Mouse (Mus musculus) liver, embryonic 13.5 days (tissue): ENCODE results near the gene Rcc1l. TPM values are rescaled to one million over a fixed set of nuclear protein-coding genes. Genes with fewer than 3 reads are reported as not detected.

Experiments
- ATAC-seq: fragments of 200-750 bp; cut with Nextera tagmentation; 2 replicates; pipeline ENCODE4 v1.8.0; 2017; ENCODE audit warnings: low read depth, mild to moderate bottlenecking, moderate number of reproducible peaks, moderate library complexity
- DNase-seq: peaks from one replicate; pipeline ENCODE4 v3.0.0; 2022
- H3K27ac ChIP-seq: fragments of 300-500 bp; sonication (generic); 2 replicates; pipeline ENCODE4 v1.5.1; 2015; ENCODE audit warnings: moderate library complexity, mild to moderate bottlenecking, inconsistent platforms
- H3K27me3 ChIP-seq: fragments of 300-500 bp; sonication (generic); 2 replicates; pipeline ENCODE4 v1.6.1; 2015; ENCODE audit warnings: mild to moderate bottlenecking, inconsistent platforms
- H3K36me3 ChIP-seq: fragments of 300-500 bp; sonication (generic); 2 replicates; pipeline ENCODE4 v1.6.1; 2015; ENCODE audit warnings: mild to moderate bottlenecking, inconsistent platforms
- H3K4me1 ChIP-seq: fragments of 300-500 bp; sonication (generic); replicated peaks from 2 replicates; pipeline ENCODE4 v1.6.1; 2015; ENCODE audit warnings: inconsistent platforms
- H3K4me2 ChIP-seq: fragments of 300-500 bp; sonication (generic); 2 replicates; pipeline ENCODE4 v1.6.1; 2015; ENCODE audit warnings: inconsistent platforms, mild to moderate bottlenecking, moderate library complexity
- H3K4me3 ChIP-seq: fragments of 300-500 bp; sonication (generic); replicated peaks from 2 replicates; pipeline ENCODE4 v1.5.1; 2015; ENCODE audit warnings: mild to moderate bottlenecking, inconsistent platforms
- H3K9ac ChIP-seq: fragments of 300-500 bp; sonication (generic); 2 replicates; pipeline ENCODE4 v1.6.1; 2015; ENCODE audit warnings: mild to moderate bottlenecking, inconsistent platforms
- H3K9me3 ChIP-seq: fragments of 300-500 bp; sonication (generic); replicated peaks from 2 replicates; pipeline ENCODE4 v1.6.1; 2016; ENCODE audit warnings: inconsistent platforms
- WGBS: fragments of 180-500 bp; shearing (Covaris S2); methylation state at CpG from one replicate; pipeline ENCODE4 v1.1.7; 2015; ENCODE audit not compliant: insufficient replicate concordance; 5-methylcytosine and 5-hydroxymethylcytosine counted together
- polyA plus RNA-seq: library from polyadenylated mRNA; unstranded; fragments of >200 nt; fragmentation: Nextera tagmentation; extraction: Ambion mirVana; gene quantifications from 2 replicates; pipeline ENCODE4 v1.2.1, GENCODE M21; 2015

Gene Rcc1l
- polyA plus RNA-seq, 1 experiment from 2014 or later: 21.9 TPM

DNA sequence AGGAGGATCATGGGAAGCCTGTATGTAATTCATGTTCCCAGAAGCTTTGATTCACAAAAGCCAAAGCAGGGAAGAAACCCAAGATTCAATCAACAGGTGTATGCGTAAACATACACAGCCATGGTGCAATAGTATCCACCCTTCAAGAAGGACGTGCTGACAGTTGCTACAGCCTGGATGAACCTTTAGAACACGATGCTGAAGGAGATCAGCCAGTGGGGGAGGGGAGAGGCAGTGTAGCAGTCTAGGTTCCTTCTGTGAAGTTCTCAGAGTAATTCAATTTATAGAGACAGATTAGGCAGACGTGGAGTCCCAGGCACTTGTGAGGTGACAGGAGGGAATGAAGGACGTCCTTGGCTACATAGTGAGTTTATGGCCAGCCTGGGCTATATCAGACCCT is 61.6 kb downstream of the Rcc1l start:
- Histone ChIP-seq H3K4me2 (no peak overlapping the region), H3K9me3 (no peaks in the 10 kb centered on the region), H3K27ac (no peak overlapping the region), H3K4me1 (no peaks in the 10 kb centered on the region), H3K36me3 (no peaks in the 10 kb centered on the region), H3K9ac (no peak overlapping the region), H3K27me3 (no peaks in the 10 kb centered on the region), H3K4me3 (no peak overlapping the region)
- 64% methylated on average over 5 of the region's 5 CpGs for whole genome bisulfite sequencing
- no peak for ATAC-seq
- DNase-seq: no peak

DNA sequence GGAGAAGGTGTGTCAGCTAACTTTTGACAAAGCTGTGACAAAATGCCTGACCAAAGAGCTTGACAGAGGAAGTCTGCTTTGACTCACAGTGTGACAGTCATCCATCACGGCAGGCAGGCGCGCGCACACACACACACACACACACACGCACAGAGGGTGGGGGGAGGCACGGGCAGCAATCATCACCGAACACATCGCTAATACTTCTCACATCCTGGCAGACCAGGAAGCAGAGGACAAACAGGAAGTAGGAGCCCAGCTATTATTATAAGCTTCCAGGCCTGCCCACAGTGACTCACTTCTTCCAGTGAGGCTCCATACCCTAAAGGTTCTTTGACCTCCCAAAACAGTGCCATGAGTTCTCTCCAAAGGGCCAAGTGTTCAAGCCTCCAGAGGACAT is 70.7 kb downstream of the Rcc1l start:
- no peak overlapping the region for H3K9ac ChIP-seq
- ATAC-seq: no peak
- H3K27me3 ChIP-seq: no peaks in the 10 kb centered on the region
- no peaks in the 10 kb centered on the region for H3K36me3 ChIP-seq
- H3K4me2 ChIP-seq: no peak overlapping the region
- H3K9me3 ChIP-seq: no peaks in the 10 kb centered on the region; the same call in 1 of the 2 replicates
- 38% methylated on average over 8 of the region's 8 CpGs for WGBS
- peaks cover 7% of the 10 kb centered on the region for H3K4me1 ChIP-seq
- no peak overlapping the region for H3K27ac ChIP-seq
- no peak overlapping the region for H3K4me3 ChIP-seq
- DNase-seq: no peak

DNA sequence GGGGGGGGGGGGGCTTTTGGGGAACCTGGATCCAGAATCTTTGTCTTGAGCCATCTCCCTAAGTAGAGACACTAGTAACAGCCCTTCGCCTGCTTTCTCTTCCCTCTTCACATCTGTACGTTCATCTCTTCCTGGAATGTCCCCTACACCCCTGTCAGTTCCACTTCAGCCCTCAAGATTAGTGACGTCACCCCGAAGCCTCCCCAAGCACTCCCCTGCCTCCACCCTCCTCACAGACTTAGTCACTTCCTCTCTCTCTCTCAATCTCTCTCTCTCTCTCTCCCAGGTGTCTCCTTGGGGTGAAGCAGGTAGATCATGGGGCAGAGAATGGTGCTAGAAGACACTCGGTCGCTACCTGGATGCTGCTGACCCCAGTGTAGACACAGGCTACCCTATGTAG is 73.9 kb downstream of the Rcc1l start:
- 44% methylated on average over 6 of the region's 6 CpGs for WGBS
- Histone ChIP-seq H3K36me3 (no peaks in the 10 kb centered on the region), H3K4me3 (no peak overlapping the region), H3K27ac (no peak overlapping the region), H3K9me3 (no peaks in the 10 kb centered on the region; the same call in 1 of the 2 replicates), H3K4me1 (peaks cover 14% of the 10 kb centered on the region), H3K27me3 (peaks cover 18% of the 10 kb centered on the region), H3K4me2 (no peak overlapping the region), H3K9ac (no peak overlapping the region)
- no peak for ATAC-seq
- no peak for DNase-seq

DNA sequence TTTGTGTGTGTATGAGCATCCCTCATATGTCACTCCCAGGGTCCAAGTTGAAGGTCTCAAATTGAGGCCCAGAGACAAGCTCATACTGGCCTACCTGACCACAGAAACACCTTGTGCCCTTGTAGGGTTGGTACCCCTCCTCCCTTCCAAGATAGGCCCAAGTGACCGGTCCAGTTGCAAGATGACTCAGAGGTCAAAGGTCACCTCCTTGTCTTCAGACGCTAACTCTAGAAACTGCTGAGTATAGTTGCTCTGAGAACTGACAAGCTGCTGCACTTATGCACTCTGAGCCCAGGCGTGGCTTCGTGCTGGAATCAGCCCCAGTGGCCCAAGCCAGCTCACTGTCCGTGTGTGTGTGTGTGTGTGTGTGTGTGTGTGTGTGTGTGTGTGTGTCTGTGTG is 74.7 kb downstream of the Rcc1l start:
- DNase-seq: no peak
- Histone ChIP-seq H3K27me3 (peaks cover 18% of the 10 kb centered on the region), H3K4me2 (no peak overlapping the region), H3K9ac (no peak overlapping the region), H3K4me3 (no peak overlapping the region), H3K27ac (no peak overlapping the region), H3K9me3 (no peaks in the 10 kb centered on the region; the same call in 1 of the 2 replicates), H3K36me3 (no peaks in the 10 kb centered on the region), H3K4me1 (peaks cover 14% of the 10 kb centered on the region)
- 50% methylated on average over 5 of the region's 5 CpGs for WGBS
- ATAC-seq: no peak

DNA sequence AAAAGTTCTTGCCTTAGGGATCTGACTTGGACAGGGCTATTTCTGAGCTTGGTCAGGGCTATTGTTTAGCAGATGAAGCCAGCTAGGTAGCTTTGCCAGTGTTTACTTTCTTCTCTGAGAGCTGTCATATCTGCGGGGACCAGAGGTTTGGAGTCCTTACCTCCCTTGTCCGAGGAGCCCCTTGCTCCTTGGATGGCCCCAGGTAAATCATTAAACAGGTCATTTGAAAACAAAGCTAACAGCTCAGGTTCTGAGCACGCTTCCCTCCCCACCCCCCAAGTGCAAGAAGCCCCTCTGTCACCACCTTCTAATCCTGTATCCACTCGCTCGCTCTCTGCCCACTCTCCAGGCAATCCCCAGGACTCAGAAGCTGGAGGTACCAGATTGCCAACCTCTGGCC is 75.3 kb downstream of the Rcc1l start:
- 71% methylated on average over 5 of the region's 5 CpGs for WGBS
- no peak for ATAC-seq
- peaks cover 14% of the 10 kb centered on the region for H3K4me1 ChIP-seq
- H3K9me3 ChIP-seq: no peaks in the 10 kb centered on the region; the same call in 1 of the 2 replicates
- H3K9ac ChIP-seq: no peak overlapping the region
- no peak overlapping the region for H3K4me3 ChIP-seq
- no peak overlapping the region for H3K4me2 ChIP-seq
- H3K27ac ChIP-seq: no peak overlapping the region
- H3K36me3 ChIP-seq: no peaks in the 10 kb centered on the region
- H3K27me3 ChIP-seq: peaks cover 18% of the 10 kb centered on the region
- no peak for DNase-seq

DNA sequence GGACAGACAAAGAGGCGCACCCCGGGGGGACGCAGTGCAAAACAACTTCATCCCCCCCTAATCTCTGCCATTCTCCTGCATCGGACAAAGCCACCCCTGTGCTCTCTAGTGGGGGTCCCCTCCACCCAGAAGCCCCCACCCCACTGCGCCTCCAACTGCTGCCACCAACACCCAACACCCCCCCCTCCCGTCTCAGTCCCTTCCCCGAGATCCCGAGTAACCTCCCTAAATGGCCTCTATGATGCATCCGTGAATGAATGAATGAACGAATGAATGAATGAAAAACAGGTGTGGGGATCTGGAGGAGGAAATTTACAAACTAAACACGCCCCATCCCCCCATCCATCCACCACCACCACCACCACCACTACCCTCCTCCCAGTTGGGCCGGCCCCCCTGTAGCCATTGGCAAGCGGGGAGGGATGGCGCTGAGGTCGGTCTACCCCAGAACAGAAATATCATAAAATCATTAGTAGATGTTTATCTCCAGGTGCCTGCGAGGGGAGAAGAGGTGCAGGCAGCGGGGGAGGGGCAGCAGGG is 76.3 kb downstream of the Rcc1l start:
- Histone ChIP-seq H3K4me2 (peak overlapping the region; percentile 85), H3K27me3 (peaks cover 18% of the 10 kb centered on the region), H3K4me1 (peaks cover 14% of the 10 kb centered on the region), H3K9me3 (no peaks in the 10 kb centered on the region; the same call in 1 of the 2 replicates), H3K27ac (no peak overlapping the region), H3K9ac (peak overlapping the region; percentile 68), H3K4me3 (peak overlapping the region; percentile 64), H3K36me3 (no peaks in the 10 kb centered on the region)
- no peak for DNase-seq
- 9% methylated on average over 17 of the region's 17 CpGs for WGBS
- ATAC-seq: peak; percentile 19; the same call in 1 of the 2 replicates

DNA sequence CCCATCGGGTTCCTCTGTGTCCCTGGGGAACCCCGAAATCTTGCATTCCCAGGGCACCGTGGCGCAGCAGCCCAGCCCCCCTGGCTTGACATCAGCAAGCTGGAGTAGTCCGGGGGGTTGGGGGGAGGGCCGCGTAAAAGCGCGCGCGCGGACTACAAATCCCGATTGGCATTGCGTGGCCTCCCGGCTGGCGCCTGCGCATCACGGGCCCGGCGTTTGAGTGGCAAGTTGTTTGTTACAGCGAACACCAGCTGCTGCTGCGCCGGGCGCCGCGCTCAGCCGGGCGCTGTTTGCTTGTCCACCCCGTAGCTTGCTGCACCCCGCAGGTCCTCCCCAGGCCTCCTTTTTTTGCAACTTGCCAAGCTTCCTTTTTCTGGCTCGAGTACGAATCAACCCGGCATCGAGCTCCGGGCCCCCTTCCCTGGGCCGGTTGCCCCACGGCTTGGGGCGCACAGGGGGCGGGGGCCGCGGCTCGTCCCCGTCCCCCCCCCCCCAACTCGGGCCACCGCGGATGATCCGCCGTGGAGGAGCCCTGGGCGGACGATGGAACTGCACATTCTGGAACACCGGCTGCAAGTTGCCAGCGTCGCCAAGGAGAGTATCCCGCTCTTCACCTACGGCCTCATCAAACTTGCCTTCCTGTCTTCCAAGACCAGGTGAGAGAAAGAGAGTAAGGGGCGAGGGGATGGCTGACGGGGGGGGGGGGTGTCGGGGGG is 76.9 kb downstream of the Rcc1l start, which contains the start of gene Castor2:
Castor2 (plus strand) TSS at position 216 of the 716 bp plus-strand sequence.
- Histone ChIP-seq H3K4me1 (peaks cover 14% of the 10 kb centered on the region), H3K27me3 (peaks cover 18% of the 10 kb centered on the region), H3K9me3 (no peaks in the 10 kb centered on the region), H3K4me2 (peak within 1 kb of the TSS; percentile 85), H3K27ac (no peak within 1 kb of the TSS), H3K36me3 (no peaks in the 10 kb centered on the region), H3K9ac (peak within 1 kb of the TSS; percentile 68), H3K4me3 (peak within 1 kb of the TSS; percentile 64)
- WGBS: under 1% methylated on average over 47 of the region's 58 CpGs
- DNase-seq (peak; percentile 69), ATAC-seq (peak; percentile 71)

DNA sequence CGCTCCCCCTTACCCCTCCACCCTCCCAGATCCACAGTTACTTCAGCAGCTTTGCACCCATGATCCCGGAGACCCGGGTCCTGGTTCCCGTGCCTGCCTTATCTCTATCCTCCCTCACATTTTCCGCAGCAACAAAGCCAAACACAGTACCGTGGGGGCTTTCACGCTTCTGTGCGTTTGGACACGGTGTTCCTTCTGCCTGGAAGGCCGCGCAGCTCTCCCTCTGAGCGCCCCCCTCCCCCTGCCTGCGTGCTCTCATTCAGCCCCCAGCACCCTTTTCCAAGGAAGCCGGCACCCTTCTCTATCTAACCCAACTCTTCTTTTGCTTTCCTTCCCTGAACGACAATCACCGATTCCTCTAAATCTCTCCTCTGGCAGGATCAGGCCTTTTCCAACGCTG is 77.6 kb downstream of the Rcc1l start:
- DNase-seq (no peak), ATAC-seq (peak; percentile 27; the same call in 1 of the 2 replicates)
- no peak overlapping the region for H3K27ac ChIP-seq
- H3K27me3 ChIP-seq: peaks cover 18% of the 10 kb centered on the region
- 0% methylated on average over 17 of the region's 17 CpGs for WGBS
- H3K4me2 ChIP-seq: peak overlapping the region; percentile 85
- H3K9me3 ChIP-seq: no peaks in the 10 kb centered on the region
- H3K4me3 ChIP-seq: peak overlapping the region; percentile 64
- no peaks in the 10 kb centered on the region for H3K36me3 ChIP-seq
- peak overlapping the region; percentile 50 for H3K9ac ChIP-seq
- H3K4me1 ChIP-seq: peaks cover 14% of the 10 kb centered on the region

DNA sequence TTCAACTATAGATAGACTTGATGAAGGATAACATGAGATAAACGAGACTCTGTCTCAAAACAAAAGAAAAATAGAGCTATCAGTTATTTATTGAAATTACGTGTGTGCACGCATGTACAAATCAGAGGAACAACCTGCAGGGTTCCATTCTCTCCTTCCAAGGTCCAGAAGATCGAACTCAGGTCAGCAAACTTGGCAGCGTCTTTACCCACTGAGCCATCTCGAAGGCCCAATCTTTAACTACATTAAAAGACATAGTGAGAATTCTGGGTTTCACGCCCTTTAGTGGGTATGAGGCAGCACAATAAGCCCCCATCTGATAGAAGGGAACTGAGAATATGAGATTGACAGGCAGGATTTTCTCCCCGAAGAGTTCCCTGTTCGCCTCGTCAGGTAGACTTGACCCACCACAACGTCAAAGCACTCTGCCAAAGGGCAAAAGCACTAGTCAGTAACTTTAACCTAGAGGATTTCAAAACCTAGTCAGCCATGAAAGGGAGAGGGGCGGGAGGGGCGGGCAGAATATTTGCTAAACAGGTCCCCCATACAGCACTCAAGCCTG is 78.2 kb downstream of the Rcc1l start:
- DNase-seq: no peak
- no peak for ATAC-seq
- H3K36me3 ChIP-seq: no peaks in the 10 kb centered on the region
- no peak overlapping the region for H3K9ac ChIP-seq
- H3K9me3 ChIP-seq: no peaks in the 10 kb centered on the region
- 36% methylated on average over 13 of the region's 13 CpGs for WGBS
- peaks cover 14% of the 10 kb centered on the region for H3K4me1 ChIP-seq
- peak overlapping the region; percentile 85 for H3K4me2 ChIP-seq
- peaks cover 18% of the 10 kb centered on the region for H3K27me3 ChIP-seq
- peak overlapping the region; percentile 64; the same call in 1 of the 2 replicates for H3K4me3 ChIP-seq
- H3K27ac ChIP-seq: no peak overlapping the region
